Mouse (Mus musculus): ENCODE results near the gene Fam196b.

Fam196b gene

GRCm38 (mm10) chr11:34332344-34333031, 17.9 kb downstream of the Fam196b start:
- DNase-seq (ENCODE audit: low spot score) = no peak

GRCm38 (mm10) chr11:34337907-34338306, 23.3 kb downstream of the Fam196b start:
- DNase-seq (ENCODE audit: low spot score) = no peak

DNA sequence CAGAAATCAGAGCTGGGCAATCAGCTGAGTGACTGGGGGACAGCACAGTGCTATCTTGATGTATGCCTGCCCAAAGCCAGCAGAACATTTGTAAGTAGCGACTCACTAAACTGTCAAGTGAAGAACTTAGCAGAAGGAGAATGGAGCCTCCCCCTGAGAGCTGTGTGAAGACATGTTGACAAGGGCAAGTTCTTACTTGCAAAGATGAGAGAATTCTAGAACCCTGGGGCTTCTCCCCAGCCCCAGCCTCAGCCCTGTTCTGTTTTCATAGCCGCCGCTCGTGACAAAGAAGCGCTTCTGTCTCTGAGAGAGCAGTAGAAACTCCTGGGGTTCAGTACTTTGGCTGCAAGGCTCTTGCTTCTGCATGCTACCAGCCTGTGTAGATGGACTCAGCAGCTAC, 25.1 kb downstream of the Fam196b start:
- DNase-seq (ENCODE audit: low spot score) = no peak

DNA sequence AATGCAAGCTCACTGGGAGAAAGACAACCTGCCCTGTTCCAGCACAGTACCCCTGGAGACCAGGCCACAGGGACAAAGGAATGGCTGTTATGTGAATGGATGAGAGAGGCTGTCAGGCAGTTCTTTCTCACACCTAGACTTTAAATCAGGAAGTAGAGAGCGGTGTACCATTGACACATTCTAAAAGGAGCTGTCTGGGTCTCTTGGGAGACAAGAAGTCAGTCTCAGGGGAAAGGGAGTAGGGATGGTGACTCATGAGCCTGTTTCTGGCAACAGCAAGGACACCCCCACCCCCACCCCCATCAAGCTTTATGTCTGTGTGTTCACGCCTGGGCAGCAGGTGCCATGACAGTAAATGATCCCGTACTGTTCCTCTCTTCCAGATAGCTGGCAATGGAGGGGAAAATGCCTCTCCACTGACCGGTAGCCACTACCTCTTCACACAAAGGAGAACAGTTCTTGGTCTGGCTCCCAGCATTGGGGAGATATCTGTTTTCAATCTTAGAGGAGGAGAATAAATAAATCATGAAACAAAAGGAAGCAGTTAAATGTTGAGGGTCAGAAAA, 29.2 kb downstream of the Fam196b start:
- DNase-seq (ENCODE audit: low spot score) = no peak

DNA sequence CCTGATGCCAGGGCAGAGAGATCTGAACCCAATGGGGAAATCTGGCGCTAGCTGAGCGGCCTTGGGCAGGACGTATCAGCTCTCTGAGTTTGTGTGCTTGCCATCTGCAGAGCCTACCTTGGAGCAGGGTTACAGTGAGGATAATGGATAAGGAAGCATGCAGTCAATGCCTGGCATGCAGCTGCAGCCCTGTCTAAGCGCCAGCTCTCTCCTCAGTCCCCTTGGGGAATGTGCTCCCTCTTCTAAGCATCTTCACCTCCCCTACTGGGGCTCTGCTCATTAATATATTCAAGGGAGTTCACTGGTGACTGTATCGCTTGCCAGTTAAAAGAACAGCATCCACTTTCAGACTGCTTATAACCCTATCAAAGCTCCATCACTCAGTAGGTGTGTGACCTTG, 29.7 kb downstream of the Fam196b start:
- peak; percentile 18 for DNase-seq (ENCODE audit: low spot score)

- DNase-seq (ENCODE audit: low spot score) = no peak
Observed at GRCm38 (mm10) chr11:34348287-34348918, 33.8 kb downstream of the Fam196b start.

- no peak for DNase-seq (ENCODE audit: low spot score)
Observed at GRCm38 (mm10) chr11:34349453-34350056, 34.9 kb downstream of the Fam196b start.

GRCm38 (mm10) chr11:34355406-34355805, 40.8 kb downstream of the Fam196b start:
- no peak for DNase-seq (ENCODE audit: low spot score)

DNA sequence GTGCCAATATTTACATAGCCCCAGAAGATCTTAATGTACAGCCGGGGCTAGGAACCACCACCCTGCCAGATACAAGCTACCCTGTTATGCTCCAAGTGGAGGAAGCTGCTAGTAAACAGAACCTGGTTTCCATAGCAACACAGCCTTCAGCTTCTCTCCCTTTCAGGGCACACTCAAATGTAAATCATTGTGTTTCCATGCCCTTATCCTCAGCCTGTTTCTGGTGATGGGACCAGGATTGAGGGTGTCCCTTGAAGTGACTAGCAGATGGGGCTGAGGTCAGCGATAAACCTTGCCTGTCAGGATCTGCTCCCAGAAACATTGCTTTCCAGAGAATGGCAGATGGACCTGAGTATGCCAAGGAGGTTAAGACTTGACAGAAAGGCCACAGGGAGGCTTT, 41.5 kb downstream of the Fam196b start:
- no peak for DNase-seq (ENCODE audit: low spot score)

GRCm38 (mm10) chr11:34372224-34372623, 57.6 kb downstream of the Fam196b start:
- DNase-seq (ENCODE audit: low spot score) = no peak

- no peak for DNase-seq (ENCODE audit: low spot score)
Observed at GRCm38 (mm10) chr11:34375557-34375956, 60.9 kb downstream of the Fam196b start.

- no peak for DNase-seq (ENCODE audit: low spot score)
Observed at GRCm38 (mm10) chr11:34377649-34378048, 63.0 kb downstream of the Fam196b start.

DNA sequence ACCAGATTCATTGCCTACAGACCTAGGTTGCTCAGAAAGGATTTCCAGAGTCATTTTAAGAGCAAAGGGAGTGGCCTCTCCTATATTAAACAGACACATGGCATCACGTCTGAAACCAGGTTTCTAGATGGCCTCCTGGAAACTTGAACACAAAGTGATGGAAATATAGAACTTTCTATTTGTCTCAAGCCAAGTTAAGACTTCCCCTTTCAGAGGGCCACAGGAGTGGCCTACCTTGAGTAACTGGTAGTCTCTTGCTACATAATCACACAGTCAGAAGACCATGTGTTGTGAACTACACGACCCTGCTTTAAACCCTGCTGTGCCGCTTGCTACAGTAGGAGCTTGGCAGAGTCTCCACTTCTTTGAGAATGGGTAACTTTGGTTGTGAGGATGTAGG, 68.9 kb downstream of the Fam196b start:
- no peak for DNase-seq (ENCODE audit: low spot score)

- no peak for DNase-seq (ENCODE audit: low spot score)
Observed at GRCm38 (mm10) chr11:34384178-34384577, 69.6 kb downstream of the Fam196b start.

DNA sequence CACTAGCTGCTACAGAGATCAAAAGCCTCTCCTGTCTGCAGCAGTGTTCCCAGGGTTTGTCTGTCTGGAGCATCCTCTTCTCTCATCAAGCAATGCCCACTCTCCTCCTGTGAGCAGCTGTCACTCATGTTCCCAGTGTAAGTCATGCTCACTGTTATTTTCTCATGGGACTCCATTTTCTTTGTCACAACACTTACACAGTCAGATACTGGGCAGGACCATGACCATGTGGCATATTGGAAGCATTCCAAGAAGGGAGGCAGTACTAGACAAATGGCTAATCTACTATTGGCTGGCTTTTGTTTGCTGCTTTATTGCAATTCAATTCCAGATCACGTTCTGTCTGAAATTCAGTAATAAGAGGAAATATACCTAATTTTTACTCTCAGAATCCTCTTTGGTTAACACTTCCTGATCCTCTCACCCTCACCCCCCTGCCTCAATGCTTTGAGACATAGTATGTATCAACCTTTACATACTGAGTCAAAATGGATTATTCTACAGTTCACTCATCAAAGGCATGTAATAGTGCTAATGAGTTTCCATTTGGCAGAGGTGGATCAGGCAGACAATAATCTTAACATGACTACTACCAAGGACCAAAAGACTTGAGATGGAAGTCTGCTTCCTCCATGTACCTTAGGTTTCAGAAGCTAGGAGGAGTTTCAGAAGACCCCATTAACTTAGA, 70.5 kb downstream of the Fam196b start:
- no peak for DNase-seq (ENCODE audit: low spot score)

GRCm38 (mm10) chr11:34389261-34390116, 74.9 kb downstream of the Fam196b start:
- no peak for DNase-seq (ENCODE audit: low spot score)

DNA sequence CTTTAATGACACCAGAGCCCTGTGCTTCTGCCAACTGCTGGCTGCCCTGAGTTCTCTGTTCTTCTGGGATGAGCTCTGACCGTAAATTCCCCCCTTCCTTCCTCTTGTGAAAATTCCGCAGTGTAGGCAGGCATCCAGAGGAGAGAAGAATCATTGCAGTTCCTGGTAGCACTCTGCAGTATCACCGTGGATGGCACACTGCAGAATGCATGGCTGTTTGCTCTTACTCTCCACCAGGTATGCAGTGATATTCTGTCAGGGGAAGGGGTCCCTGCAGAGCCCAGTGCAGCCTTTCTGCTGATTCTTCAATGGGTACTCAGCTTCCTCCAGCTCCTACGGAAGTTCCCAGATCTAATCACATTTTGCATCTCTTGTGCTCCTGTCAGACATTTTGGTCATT, 77.5 kb downstream of the Fam196b start:
- no peak for DNase-seq (ENCODE audit: low spot score)

GRCm38 (mm10) chr11:34395802-34396201, 81.2 kb downstream of the Fam196b start:
- no peak for DNase-seq (ENCODE audit: low spot score)

DNA sequence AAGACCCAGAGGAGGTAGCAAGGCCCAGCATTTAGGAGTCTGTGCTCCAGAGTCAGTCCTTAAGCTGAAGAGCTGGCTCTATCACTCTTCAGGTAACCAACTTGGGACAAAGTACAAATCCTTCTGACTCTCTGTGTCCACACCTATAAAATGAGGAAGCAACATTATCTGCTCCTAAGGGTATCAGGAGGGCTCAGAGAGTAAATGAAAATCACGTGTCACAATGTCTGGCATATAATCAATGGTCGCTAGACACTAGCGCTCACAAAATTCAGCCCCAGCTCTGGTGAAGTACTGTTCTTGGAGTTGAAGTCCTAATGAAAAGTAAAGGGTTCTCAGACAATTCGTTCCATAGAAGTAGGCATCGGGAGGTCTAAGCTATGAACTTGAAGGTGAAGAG, 83.0 kb downstream of the Fam196b start:
- no peak for DNase-seq (ENCODE audit: low spot score)

- DNase-seq (ENCODE audit: low spot score) = no peak
Observed at GRCm38 (mm10) chr11:34398555-34398954, 83.9 kb downstream of the Fam196b start.

DNA sequence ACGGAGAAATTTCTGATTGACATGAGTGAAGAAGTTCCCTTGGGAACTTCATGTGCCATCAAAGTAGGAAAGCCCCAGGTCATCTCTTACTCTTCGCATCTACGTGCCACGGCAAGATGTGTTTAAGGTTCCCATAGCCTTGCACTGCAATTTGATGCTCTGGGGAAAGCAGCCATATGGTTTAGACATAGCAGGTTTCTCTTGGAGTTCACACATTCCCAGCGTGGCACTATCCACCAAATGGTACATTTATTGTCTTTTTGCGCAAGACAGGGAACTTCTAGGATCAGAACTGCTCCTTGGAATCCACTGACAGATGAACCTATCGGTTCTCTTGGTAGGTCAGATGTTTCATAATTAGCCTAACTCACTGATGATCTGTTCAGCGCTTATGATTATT, 86.7 kb downstream of the Fam196b start:
- no peak for DNase-seq (ENCODE audit: low spot score)

- no peak for DNase-seq (ENCODE audit: low spot score)
Observed at GRCm38 (mm10) chr11:34405311-34405710, 90.7 kb downstream of the Fam196b start.
